Mouse (Mus musculus): Measurements from ENCODE around the gene Limch1.

The Limch1 gene

DNA sequence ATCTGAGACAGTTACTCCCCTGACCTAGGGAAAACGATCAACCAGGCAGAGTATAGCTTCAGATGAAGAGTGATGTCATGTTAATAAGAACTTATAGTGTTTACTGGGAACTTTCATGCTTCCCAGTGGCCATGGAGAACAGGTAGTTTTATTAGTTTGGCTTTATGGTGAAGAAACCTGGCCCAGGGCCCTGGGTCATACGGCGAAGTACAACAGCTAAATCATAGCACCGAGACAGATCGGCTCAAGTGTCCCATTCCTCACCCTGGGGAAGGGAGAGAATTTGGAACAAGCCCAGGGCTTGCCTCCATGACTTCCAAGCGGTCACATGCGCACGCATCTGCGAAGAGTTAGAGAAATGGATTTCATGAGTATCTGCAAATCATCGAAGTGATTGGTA lies 84.6 kb downstream of the Limch1 start:
- no peak for DNase-seq (ENCODE audit: low spot score in 2 of 2)

DNA sequence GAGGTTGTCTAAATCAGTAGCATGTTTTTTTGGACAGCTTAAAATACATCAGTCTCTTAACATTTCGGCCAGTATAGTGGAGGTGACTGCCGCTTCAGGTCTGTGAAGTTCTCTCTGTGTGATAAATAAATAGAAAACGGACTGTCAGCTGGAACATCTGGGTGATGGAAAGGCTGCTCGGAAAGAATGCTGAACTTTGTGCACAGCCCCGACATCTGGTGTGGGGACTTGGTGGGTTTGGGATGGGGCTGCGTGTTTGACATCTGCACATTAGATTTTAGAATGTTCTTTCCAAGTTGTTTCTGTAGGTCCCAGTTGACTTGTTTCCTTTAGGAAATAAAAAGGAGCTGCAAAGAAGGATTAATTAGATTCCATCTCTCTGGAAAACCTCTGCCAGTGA lies 89.1 kb downstream of the Limch1 start:
- DNase-seq (ENCODE audit: low spot score in 2 of 2) = no peak

DNA sequence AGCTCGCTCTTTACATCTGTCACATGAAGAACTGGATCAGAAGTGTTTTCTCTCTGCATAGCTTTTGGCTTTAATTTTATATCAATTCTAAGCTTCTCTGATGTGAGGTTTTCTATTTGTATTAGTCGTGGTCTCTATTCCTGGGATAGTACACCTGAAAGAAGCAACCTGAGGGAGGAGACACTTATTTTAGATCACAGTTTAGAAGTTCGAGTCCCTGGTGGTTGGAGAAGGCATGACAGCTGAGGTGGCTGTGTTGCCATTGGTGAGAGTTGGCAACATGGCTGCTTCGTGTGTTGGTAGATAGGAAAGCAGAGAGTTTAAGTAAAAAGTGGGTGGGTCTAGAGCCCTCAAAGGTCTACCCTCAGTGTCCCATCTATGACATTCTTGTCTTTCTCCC lies 91.3 kb downstream of the Limch1 start:
- DNase-seq (ENCODE audit: low spot score in 2 of 2) = no peak

DNA sequence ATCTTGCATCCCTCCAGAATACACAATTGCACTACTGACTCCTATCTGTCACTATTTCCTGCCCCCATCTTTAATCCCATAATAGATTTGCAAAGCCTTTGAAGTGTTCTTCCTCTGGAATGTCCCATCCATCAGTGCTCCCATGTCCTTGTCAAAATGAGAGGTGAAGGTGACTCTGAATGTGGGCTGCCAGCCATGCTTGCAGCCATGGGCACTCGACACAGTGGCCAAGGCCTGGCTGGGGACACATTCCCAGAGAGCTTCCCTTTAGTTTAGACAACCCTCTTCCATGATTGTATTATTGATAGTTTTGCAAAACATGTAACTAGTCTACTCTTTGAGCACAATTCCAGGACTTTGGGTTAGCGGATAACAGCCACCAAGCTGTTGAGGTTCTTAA lies 96.3 kb downstream of the Limch1 start:
- no peak for DNase-seq (ENCODE audit: low spot score in 2 of 2)

DNA sequence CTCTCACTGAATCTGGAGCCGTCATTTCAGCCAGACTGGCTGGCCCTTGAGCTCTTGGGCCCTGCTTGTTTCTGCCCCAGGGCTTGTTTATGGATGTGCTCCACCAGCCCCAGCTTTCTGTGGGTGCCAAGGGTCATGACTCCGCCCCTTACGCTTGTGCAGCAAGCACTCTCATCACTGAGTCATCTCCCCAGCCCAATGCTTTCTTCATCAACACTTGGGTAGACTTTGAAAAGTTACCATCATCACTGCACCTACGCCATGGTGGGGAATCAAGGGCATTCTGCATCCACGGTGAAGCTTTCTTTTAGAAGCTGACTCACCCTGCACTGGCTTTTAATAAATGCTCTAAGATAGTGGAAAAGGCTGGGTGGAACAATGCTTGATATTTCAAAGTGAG lies 97.1 kb downstream of the Limch1 start:
- no peak for DNase-seq (ENCODE audit: low spot score in 2 of 2)

DNA sequence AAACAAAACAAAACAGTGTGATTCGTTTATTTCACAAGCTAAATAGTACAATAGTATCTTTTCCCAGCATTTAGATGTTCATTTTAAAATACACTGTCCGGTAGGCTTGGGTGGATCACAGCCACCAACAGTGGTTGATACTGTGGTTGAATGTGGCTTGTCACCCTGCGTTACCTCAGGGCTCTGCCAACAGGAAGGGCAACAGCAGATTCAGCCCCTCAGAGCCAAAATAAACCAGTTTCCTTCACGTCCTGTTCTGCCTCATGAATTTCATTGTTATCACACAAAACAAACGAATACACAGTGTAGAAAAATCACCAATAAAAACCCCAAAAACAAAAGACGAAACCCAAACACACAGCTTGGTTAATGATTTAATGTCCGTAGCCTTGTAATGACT lies 102.5 kb downstream of the Limch1 start:
- DNase-seq (ENCODE audit: low spot score in 2 of 2) = no peak

DNA sequence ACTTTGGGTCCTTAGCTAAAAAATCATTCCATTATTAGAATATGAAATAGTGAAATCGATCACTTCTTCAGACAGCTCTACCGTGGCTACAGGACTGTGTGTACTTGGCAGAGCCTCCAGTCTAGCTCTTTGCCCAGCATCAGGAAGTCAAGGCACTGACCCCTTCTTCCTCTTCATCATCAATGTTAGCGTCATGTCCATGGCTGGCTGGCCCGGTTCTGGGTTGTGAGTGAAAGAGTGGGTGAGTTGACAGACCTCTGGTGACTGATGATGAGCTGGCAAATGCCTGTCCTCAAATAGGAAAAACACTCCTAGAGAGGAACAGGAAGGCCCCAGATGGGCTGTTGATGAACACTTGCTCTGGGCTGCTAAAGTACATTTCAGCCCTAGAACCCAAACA lies 103.5 kb downstream of the Limch1 start:
- no peak for DNase-seq (ENCODE audit: low spot score in 2 of 2)

DNA sequence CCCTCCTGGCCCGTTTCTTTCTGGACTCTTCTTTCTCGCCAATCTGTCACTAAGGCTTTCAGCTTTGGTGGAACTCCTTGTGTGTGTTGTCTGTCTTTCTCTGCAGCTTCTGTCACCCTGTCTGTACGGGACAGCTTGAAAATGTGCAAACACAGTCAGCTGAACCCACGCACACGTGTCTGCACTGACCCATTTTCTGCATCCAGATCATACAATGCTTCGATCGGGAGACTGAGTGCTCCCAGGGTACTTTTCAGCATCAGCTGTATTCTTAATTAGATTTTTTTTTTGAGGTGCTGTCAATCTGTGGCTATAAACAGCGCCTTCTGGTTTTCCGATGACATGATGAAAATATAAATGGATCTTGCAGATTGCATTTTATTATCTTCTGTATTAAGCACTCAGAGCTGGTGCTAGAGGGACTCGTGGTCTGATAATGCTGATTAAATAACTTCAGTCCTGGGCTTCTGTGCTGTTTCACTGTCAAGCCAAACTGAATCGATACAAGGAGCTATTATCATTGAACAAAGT lies 105.2 kb downstream of the Limch1 start:
- no peak for DNase-seq (ENCODE audit: low spot score in 2 of 2)

DNA sequence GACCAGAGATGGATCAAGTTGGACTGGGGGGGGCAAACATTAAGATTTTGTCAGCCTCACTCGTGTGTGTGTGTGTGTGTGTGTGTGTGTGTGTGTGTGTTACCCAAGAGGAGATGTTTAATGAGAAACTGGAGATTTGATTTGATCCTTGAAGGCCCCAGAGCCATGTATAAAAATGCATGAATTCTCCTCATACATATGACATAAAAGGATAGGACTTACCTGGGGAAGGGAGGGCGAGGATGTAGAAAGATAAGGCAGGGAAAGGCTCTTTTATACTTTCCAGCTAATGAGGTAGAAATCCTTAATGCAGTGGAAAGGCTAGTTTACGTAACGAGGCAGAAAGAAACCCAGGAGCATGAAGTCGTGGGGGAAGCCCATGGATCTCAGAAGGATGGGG lies 106.1 kb downstream of the Limch1 start:
- DNase-seq (ENCODE audit: low spot score in 2 of 2) = no peak

DNA sequence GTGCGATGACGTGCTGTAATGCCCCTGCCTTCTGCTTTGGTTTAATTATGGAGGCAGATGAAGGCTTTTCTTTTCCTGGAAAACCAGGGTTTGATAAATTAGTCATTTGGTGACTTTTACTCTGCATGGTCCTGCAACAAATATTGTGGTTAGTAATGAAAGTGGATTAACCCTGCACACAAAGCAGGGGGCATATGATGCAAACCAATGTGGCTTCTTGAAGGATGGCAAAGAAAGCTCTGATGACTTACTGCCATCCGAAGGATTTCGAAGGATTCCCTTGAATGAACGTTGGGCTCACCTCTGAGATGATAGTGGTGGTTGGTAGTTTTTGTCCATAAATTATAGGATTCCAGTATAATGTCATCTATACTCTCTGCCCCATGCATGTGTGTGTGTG lies 108.6 kb downstream of the Limch1 start:
- no peak for DNase-seq (ENCODE audit: low spot score in 2 of 2)

DNA sequence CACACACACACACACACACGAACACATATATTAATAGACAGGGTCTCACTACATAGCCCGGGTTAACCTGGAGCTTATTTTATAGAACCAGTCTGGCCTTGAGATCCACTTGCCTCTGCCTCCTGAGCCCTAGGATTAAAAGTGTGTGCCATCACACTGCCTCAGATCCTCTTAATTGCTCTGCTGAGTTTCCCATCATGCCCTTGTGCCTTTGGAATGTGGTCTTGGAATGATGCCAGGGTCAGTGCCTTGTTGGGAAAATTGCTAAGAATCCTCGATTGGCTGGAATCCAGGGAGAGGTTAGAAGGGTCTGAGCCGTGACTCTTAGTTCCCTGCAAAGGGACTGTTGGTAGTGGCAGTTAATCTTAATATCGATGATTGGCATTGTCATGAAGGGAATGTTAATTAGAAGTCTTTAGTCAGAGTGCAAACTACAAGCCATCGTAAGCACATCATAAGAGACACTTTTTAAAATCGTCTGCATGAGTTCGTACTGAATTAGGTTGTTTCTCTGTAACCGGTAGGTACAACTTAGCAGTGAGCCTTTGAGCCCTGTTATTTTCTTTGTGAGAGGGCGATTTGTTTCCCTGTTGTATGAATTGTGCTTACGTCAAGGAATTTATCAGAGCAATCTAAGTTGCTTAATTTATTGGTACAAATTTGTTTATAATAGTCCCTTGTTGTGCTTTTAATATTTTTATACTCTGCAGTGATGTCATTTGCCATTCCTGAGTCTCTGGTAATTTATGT lies 109.9 kb downstream of the Limch1 start:
- no peak for DNase-seq (ENCODE audit: low spot score in 2 of 2)

DNA sequence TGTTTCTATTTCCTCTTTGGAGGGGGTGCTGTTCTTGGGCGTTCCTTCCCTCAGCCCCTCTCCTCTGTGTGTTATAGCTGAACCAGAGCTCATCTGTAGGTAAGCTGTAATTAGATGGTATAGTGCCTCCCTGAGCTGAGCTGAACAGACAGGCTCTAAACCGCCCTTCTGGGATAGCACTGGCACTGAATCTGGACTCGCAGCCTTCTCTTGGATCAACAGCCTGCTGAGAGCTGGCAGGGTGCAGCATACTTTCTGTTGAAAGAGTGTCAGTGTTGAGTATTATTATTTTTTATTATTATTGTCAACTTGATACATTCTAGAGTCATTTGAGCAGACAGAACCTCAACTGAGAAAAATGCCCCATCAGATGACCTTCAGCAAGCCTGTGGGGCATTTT lies 113.9 kb downstream of the Limch1 start:
- no peak for DNase-seq (ENCODE audit: low spot score in 2 of 2)

DNA sequence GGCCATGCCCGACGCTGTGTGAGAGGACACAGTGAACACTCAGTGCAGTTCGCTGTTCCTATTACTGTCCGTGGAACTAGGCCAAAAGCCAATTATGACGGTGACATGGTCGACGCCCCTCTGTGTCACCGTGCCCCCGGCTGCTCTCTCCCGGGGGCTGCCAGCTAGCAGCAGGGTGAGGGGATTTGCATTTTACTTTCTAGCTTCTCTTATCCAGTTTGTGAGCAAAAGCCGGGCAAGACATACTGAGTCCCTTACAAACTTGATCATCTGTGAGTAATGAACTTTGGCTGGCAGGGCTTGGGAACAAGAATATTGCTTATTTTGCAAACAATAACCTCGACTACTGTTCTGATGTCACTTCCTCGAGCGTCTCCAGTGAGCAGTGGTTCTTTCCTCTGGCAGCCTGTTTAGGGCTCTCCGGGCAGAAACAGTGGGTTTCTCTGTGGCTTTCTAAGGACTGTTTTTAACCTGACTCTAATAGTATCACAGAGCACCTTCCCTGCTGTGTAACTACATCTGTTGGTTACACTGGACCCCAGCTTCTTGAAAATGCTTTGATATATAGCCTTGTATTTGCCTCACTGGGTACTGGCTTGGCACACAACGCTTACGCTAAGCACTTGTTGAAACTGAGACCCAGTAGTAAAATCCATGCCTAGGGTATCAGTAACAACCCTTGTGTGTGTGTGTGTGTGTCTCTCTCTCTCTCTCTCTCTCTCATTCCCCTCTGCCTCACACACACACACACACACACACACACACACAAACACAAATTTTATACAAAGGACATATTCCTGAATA lies 115.8 kb downstream of the Limch1 start:
- no peak for DNase-seq (ENCODE audit: low spot score in 2 of 2)

DNA sequence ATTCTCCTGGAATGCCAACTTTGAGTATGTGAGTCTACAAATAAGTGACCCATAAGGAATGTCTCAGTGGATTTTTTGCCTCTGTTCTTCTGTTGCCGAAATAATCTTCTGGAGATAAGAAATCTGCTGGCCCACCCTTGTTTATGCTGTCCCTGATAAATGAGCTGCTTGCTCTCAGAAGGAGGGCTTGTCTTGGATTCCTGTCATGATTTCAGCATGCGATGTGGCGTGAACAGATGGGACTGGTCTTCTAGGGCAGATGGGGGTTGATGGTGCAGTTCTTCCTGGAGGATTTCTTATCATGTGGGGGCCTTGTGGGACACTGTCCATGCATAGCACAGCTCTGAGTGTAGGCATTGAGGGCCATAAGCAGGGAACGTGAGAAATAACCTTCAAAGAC lies 116.5 kb downstream of the Limch1 start:
- DNase-seq (ENCODE audit: low spot score in 2 of 2) = no peak

DNA sequence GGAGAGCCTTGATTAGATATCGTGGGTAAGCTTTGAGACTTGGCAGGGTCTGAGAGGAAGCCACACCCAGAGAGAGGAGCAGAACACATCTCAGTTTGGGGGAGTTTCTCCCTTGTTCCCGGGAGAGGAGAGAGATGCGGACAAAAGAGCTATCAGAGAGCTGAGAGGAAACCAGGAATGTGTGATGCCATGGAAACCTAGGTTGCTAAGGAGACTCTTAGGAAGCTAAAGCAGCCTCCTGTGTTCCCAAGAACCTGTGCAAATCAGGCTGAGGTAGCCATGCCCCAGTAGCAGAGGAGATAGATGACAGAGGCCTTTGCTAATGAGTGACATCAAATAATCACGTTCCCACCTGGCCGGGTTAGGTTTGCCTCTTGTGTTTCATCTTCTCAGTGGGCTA lies 119.6 kb downstream of the Limch1 start:
- no peak for DNase-seq (ENCODE audit: low spot score in 2 of 2)

DNA sequence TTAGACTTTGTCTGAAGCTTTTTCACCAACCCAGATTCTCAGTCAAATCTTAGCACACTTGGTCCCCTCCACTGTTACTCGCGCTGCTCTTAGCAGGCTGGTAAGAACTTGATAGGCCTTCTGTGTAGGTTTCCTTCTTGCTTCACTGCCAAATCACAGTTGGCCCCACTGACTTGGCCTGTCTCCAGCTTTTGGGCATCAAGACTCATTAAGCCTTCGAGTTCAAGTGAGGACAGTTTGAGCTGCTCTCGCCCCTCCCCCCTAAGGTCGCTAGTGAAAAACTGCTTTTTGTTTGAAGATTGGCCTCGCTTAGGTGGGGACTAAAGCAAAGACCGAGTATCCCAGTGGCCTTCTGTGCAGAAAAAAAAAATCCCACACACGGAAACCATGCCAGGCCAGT lies 120.4 kb downstream of the Limch1 start:
- no peak for DNase-seq (ENCODE audit: low spot score in 2 of 2)

DNA sequence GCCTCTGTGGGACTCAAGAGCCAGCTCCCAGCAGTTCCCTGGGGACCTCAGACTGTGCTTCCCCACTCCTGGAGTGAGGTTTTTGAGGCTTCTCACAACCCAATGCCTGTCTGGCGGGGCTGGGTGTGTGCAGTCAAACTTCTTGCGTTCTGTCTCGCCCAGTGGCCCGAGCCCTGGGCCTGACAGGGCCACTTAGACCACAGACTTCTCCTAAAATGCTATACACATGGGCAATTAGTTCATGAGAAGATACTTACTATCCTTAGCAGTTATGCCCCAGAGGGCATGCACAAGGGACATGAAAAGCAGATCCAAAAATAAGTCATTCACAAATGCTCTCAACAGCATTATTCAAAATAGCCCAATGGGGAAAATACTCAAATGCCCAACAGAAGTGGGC lies 123.9 kb downstream of the Limch1 start:
- DNase-seq (ENCODE audit: low spot score in 2 of 2) = no peak

DNA sequence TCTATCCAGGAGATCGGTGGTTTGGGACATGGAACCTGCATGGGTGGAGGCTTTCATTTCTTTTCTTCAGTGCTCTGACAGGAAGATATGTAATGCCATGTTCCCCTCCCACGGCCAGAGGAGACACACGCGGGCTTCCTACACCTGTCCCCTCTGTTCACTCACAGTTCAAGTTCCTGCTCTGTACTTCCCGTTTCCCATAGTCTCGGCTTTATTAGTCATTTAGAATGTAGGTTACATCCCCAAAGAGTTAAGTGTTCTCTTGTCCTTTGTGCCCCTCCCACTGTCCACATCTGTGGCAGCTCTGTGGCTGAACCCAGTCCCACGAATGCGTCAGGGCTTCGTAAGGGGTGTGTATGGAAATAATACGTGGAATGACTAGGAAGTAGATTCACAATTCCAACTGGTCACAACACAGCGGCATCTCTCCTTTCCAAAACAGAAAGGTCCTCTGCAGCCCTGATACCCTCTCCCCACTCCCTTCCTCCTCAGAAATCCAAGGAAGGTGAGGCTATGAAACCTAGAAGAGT lies 126.0 kb downstream of the Limch1 start:
- no peak for DNase-seq (ENCODE audit: low spot score in 2 of 2)

DNA sequence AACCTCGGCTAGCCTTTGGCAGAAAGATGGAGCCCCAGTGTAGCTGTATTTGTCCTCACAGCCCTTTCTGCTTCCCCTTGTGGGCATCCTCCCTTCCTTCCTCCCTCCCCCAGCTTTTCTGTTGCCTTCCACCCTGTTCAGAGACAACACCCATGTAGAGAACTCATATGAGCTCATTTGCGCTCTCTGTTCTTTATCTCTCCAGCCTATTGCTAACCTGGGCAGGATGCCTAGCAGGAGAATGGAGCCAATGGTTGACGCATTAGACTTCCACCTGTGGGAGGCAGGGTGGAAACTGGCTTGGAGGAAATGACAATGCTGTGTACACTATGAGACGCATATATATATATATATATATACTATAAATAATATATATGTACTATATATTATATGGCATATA lies 126.4 kb downstream of the Limch1 start:
- DNase-seq (ENCODE audit: low spot score in 2 of 2) = no peak

DNA sequence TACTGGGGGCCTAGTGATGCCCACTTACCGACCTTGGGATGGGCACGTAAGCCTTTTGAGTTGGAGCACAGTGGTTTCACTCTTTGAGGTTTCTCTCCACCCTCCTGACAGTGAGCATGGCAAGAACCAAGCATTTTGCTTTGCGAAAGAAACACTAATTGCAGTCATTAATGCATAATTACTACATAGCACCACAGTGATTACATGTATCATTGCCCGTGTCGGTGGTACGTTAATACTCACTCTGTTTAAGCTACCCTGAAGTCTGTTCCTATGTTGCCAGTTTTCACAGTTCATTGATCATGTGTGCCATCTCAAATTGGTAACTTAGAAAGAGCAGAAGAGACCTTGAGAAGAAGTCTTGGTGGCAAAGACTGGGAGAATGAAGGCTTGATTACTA lies 127.1 kb downstream of the Limch1 start:
- DNase-seq (ENCODE audit: low spot score in 2 of 2) = no peak

DNA sequence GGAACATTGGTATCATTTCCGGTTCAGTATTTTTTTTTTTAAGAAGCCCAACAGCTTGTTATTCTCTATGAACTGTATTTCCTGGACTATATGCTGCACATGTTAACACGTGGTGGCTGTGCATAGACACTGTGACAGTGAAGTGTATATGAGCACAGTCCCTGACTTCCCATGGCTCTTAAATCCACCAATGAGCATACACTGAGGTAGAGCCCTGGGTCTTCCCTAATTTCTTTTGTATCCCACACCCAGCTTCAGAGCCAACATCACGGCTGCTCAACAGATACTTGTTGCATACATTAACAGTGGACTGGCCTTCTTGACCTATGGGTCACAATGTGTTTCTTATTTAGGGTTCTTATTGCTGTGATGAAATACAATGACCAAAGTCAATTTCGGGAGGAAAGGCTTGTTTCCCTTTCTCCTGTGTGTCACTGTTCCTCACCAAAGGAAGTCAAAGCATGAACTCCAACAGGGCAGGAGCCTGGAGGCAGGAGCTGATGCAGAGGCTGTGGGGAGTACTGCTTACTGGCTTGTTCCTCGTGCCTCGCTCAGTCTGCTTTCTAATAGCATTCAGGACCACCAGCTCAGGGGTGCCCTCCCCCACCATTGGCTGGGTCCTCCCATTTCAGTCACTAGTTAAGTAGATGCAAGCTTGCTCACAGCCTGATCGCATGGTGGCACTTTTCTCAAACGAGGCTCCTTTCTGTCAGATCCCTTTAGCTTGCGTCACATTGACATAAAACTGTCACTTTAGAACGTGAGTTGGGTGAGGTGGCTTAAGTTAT lies 130.6 kb downstream of the Limch1 start:
- DNase-seq (ENCODE audit: low spot score in 2 of 2) = no peak

DNA sequence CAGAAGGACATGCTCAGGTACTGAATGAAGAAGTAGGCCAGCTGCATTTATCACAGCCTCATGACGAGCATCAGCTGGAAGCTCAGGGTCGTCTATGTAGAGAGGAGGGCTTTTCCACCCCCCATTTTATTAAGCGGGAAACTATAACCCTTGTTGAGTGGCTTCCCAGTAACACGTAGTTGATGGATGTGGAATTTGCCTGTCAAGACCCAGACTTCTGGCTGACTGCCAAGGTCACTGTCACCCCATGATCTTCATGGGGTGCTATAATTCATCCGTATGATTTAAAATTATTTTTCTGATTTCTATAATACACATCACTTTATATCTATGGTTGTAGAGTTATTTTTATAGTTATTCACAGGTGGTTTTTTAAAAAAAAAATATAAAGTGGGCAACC lies 131.4 kb downstream of the Limch1 start:
- DNase-seq (ENCODE audit: low spot score in 2 of 2) = no peak

Data from natural killer cell, adult 2 months (primary cell).